Mouse (Mus musculus): ENCODE data around the gene Usp10. TPM values are rescaled to one million over a fixed set of nuclear protein-coding genes. Genes with fewer than 3 reads are reported as not detected.

The Usp10 gene
- polyA plus RNA-seq, 1 experiment: 81.9 TPM

- Histone ChIP-seq H3K4me3 (ENCODE audit: extremely low read depth, insufficient read depth, insufficient read length) (no peak overlapping the region), H3K4me1 (ENCODE audit: control insufficient read depth, insufficient read depth, insufficient read length) (no peaks in the 10 kb centered on the region), H3K36me3 (ENCODE audit: control insufficient read depth, insufficient read depth, low read length) (no peaks in the 10 kb centered on the region), H3K27ac (ENCODE audit: insufficient read depth, low read length) (no peak overlapping the region), H3K27me3 (ENCODE audit: control insufficient read depth, insufficient read depth, low read length) (no peaks in the 10 kb centered on the region)
- TF ChIP-seq POLR2A (IDR thresholded peaks at IDR 0.05; ENCODE audit: low read depth, low read length) (no peak), CTCF (IDR thresholded peaks at IDR 0.05; ENCODE audit: extremely low read depth, insufficient read depth, insufficient read length, insufficient replicate concordance) (no peak)
- DNase-seq (ENCODE audit: low read depth in 1 of 2, low spot score in 2 of 2): no peak
- 88% methylated on average over 9 of the region's 9 CpGs for WGBS
Measured at GRCm38 (mm10) chr8:119967435-119967834, 57.3 kb downstream of the Usp10 start.

- Histone ChIP-seq H3K27ac (ENCODE audit: insufficient read depth, low read length) (no peak overlapping the region), H3K4me3 (ENCODE audit: extremely low read depth, insufficient read depth, insufficient read length) (no peak overlapping the region), H3K27me3 (ENCODE audit: control insufficient read depth, insufficient read depth, low read length) (no peaks in the 10 kb centered on the region), H3K36me3 (ENCODE audit: control insufficient read depth, insufficient read depth, low read length) (no peaks in the 10 kb centered on the region), H3K4me1 (ENCODE audit: control insufficient read depth, insufficient read depth, insufficient read length) (no peaks in the 10 kb centered on the region)
- TF ChIP-seq POLR2A (IDR thresholded peaks at IDR 0.05; ENCODE audit: low read depth, low read length): no peak
- no peak for TF ChIP-seq CTCF (IDR thresholded peaks at IDR 0.05; ENCODE audit: extremely low read depth, insufficient read depth, insufficient read length, insufficient replicate concordance)
- no peak for DNase-seq (ENCODE audit: low read depth in 1 of 2, low spot score in 2 of 2)
- WGBS: 89% methylated on average over 9 of the region's 9 CpGs
Measured at GRCm38 (mm10) chr8:119970169-119970568, 60.0 kb downstream of the Usp10 start.

GRCm38 (mm10) chr8:119972558-119972957, 62.4 kb downstream of the Usp10 start:
- no peaks in the 10 kb centered on the region for H3K4me1 ChIP-seq (ENCODE audit: control insufficient read depth, insufficient read depth, insufficient read length)
- H3K27ac ChIP-seq (ENCODE audit: insufficient read depth, low read length): no peak overlapping the region
- DNase-seq (ENCODE audit: low read depth in 1 of 2, low spot score in 2 of 2): no peak
- no peak overlapping the region for H3K4me3 ChIP-seq (ENCODE audit: extremely low read depth, insufficient read depth, insufficient read length)
- no peaks in the 10 kb centered on the region for H3K27me3 ChIP-seq (ENCODE audit: control insufficient read depth, insufficient read depth, low read length)
- no peak for TF ChIP-seq CTCF (IDR thresholded peaks at IDR 0.05; ENCODE audit: extremely low read depth, insufficient read depth, insufficient read length, insufficient replicate concordance)
- no peak for TF ChIP-seq POLR2A (IDR thresholded peaks at IDR 0.05; ENCODE audit: low read depth, low read length)
- no peaks in the 10 kb centered on the region for H3K36me3 ChIP-seq (ENCODE audit: control insufficient read depth, insufficient read depth, low read length)
- WGBS: 25% methylated on average over 12 of the region's 12 CpGs

- 25% methylated on average over 11 of the region's 11 CpGs for WGBS
Measured at GRCm38 (mm10) chr8:119978770-119979381, 68.7 kb downstream of the Usp10 start.

GRCm38 (mm10) chr8:119981253-119981652, 71.1 kb downstream of the Usp10 start:
- no peak overlapping the region for H3K27ac ChIP-seq (ENCODE audit: insufficient read depth, low read length)
- no peak for DNase-seq (ENCODE audit: low read depth in 1 of 2, low spot score in 2 of 2)
- TF ChIP-seq CTCF (IDR thresholded peaks at IDR 0.05; ENCODE audit: extremely low read depth, insufficient read depth, insufficient read length, insufficient replicate concordance) (no peak), POLR2A (IDR thresholded peaks at IDR 0.05; ENCODE audit: low read depth, low read length) (no peak)
- no peaks in the 10 kb centered on the region for H3K27me3 ChIP-seq (ENCODE audit: control insufficient read depth, insufficient read depth, low read length)
- no peak overlapping the region for H3K4me3 ChIP-seq (ENCODE audit: extremely low read depth, insufficient read depth, insufficient read length)
- peaks cover 4% of the 10 kb centered on the region; the same call in 1 of the 2 replicates for H3K4me1 ChIP-seq (ENCODE audit: control insufficient read depth, insufficient read depth, insufficient read length)
- H3K36me3 ChIP-seq (ENCODE audit: control insufficient read depth, insufficient read depth, low read length): no peaks in the 10 kb centered on the region
- 83% methylated on average over 4 of the region's 4 CpGs for WGBS

More at GRCm38 (mm10) chr8:119978770-119979381, 68.7 kb downstream of the Usp10 start:
- Histone ChIP-seq H3K4me3 (ENCODE audit: extremely low read depth, insufficient read depth, insufficient read length) (no peak overlapping the region), H3K27me3 (ENCODE audit: control insufficient read depth, insufficient read depth, low read length) (no peaks in the 10 kb centered on the region), H3K4me1 (ENCODE audit: control insufficient read depth, insufficient read depth, insufficient read length) (peaks cover 4% of the 10 kb centered on the region; the same call in 1 of the 2 replicates), H3K36me3 (ENCODE audit: control insufficient read depth, insufficient read depth, low read length) (no peaks in the 10 kb centered on the region), H3K27ac (ENCODE audit: insufficient read depth, low read length) (no peak overlapping the region)
- no peak for TF ChIP-seq CTCF (IDR thresholded peaks at IDR 0.05; ENCODE audit: extremely low read depth, insufficient read depth, insufficient read length, insufficient replicate concordance)
- TF ChIP-seq POLR2A (IDR thresholded peaks at IDR 0.05; ENCODE audit: low read depth, low read length): no peak
- DNase-seq (ENCODE audit: low read depth in 1 of 2, low spot score in 2 of 2): no peak

GRCm38 (mm10) chr8:119984085-119984484, 73.9 kb downstream of the Usp10 start:
- no peak; the same call in 1 of the 2 replicates for TF ChIP-seq CTCF (IDR thresholded peaks at IDR 0.05; ENCODE audit: extremely low read depth, insufficient read depth, insufficient read length, insufficient replicate concordance)
- no peak for DNase-seq (ENCODE audit: low read depth in 1 of 2, low spot score in 2 of 2)
- Histone ChIP-seq H3K4me3 (ENCODE audit: extremely low read depth, insufficient read depth, insufficient read length) (no peak overlapping the region), H3K4me1 (ENCODE audit: control insufficient read depth, insufficient read depth, insufficient read length) (peaks cover 2% of the 10 kb centered on the region; the same call in 1 of the 2 replicates), H3K36me3 (ENCODE audit: control insufficient read depth, insufficient read depth, low read length) (no peaks in the 10 kb centered on the region), H3K27me3 (ENCODE audit: control insufficient read depth, insufficient read depth, low read length) (no peaks in the 10 kb centered on the region), H3K27ac (ENCODE audit: insufficient read depth, low read length) (no peak overlapping the region)

- DNase-seq (ENCODE audit: low read depth in 1 of 2, low spot score in 2 of 2): no peak
- no peaks in the 10 kb centered on the region for H3K4me1 ChIP-seq (ENCODE audit: control insufficient read depth, insufficient read depth, insufficient read length)
- H3K36me3 ChIP-seq (ENCODE audit: control insufficient read depth, insufficient read depth, low read length): no peaks in the 10 kb centered on the region
- no peak overlapping the region for H3K4me3 ChIP-seq (ENCODE audit: extremely low read depth, insufficient read depth, insufficient read length)
- 73% methylated on average over 5 of the region's 5 CpGs for WGBS
- H3K27ac ChIP-seq (ENCODE audit: insufficient read depth, low read length): no peak overlapping the region
- TF ChIP-seq CTCF (IDR thresholded peaks at IDR 0.05; ENCODE audit: extremely low read depth, insufficient read depth, insufficient read length, insufficient replicate concordance) (no peak), POLR2A (IDR thresholded peaks at IDR 0.05; ENCODE audit: low read depth, low read length) (no peak)
- H3K27me3 ChIP-seq (ENCODE audit: control insufficient read depth, insufficient read depth, low read length): no peaks in the 10 kb centered on the region
Measured at GRCm38 (mm10) chr8:119986174-119986573, 76.0 kb downstream of the Usp10 start.
